In the genomic region with DNA sequence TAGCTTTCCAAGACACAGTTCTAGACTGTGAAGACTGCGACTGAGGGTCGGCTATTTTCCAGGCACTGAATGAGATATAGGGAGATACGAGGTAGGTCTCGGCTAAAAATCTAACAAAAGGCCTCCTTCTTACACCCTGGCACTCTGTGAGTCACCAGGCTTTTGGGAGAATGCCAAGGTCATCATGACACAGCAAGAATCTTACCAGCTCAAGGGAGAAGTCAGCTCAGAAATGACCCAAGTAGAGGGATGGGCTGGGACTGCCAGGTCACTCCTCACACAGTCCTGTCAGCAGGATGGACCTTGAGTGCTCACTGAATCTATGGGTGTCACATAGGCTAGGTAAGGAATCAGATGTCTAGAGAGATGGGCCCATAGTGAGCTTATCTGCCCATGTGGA, we compare ENCODE assay signal across 8 mouse cellular contexts. TPM values are rescaled to one million over a fixed set of nuclear protein-coding genes. Genes with fewer than 3 reads are reported as not detected.
DNase-seq lines count a peak whose midpoint lies in the region; ATAC-seq and TF ChIP-seq lines count a peak whose summit lies in the region.

No protein-coding gene starts in this region.

- H3K9me3 ChIP-seq in midbrain, embryonic 11.5 days (ENCODE audit: control insufficient read depth, low read length), result no peaks in the 10 kb centered on the region

- TF ChIP-seq POLR2A in cerebellum, adult 2 months (IDR thresholded peaks at IDR 0.05; ENCODE audit: borderline replicate concordance, insufficient read depth, low read length), result no peak
- no peak for TF ChIP-seq POLR2A in bone marrow macrophage, adult 2 months (IDR thresholded peaks at IDR 0.05; ENCODE audit: borderline replicate concordance, low read depth, low read length)

- peaks cover 3% of the 10 kb centered on the region; the same call in 1 of the 2 replicates for H3K4me1 ChIP-seq in cerebellum, adult 2 months (ENCODE audit: control insufficient read depth, insufficient read depth, low read length)
- H3K4me1 ChIP-seq in bone marrow macrophage, adult 2 months (ENCODE audit: control insufficient read depth, insufficient read depth, low read length), result peaks cover 25% of the 10 kb centered on the region
- H3K4me1 ChIP-seq in midbrain, embryonic 11.5 days (ENCODE audit: control insufficient read depth, insufficient read depth, low read length), result peaks cover under 1% of the 10 kb centered on the region; the same call in 1 of the 2 replicates

- H3K27me3 ChIP-seq in cerebellum, adult 2 months (ENCODE audit: control insufficient read depth, insufficient read depth, low read length), result no peaks in the 10 kb centered on the region
- H3K27me3 ChIP-seq in midbrain, embryonic 11.5 days (ENCODE audit: control insufficient read depth, insufficient read depth, low read length), result no peaks in the 10 kb centered on the region

- H3K27ac ChIP-seq in cerebellum, adult 2 months (ENCODE audit: insufficient read depth, low read length), result 0 out of 2 replicates have a peak overlapping the region, but pooled peaks have one; percentile 39
- peak overlapping the region; percentile 87 for H3K27ac ChIP-seq in bone marrow macrophage, adult 2 months (ENCODE audit: insufficient read depth, low read depth, low read length)
- no peak overlapping the region for H3K27ac ChIP-seq in midbrain, embryonic 11.5 days (ENCODE audit: low read depth, low read length)

- H3K36me3 ChIP-seq in midbrain, embryonic 11.5 days (ENCODE audit: control insufficient read depth, insufficient read depth, low read length), result no peaks in the 10 kb centered on the region

- 63% methylated on average over 4 of the region's 4 CpGs for WGBS in cerebellum, adult 2 months
- 84% methylated on average over 4 of the region's 4 CpGs for WGBS in midbrain, embryonic 11.5 days

- no peak overlapping the region for H3K4me3 ChIP-seq in cerebellum, adult 2 months (replicated peaks; ENCODE audit: insufficient read depth, low read depth, low read length)
- H3K4me3 ChIP-seq in bone marrow macrophage, adult 2 months (ENCODE audit: insufficient read depth, low read length), result peak overlapping the region; percentile 45
- H3K4me3 ChIP-seq in midbrain, embryonic 11.5 days (ENCODE audit: low read depth, low read length), result no peak overlapping the region

- ATAC-seq in megakaryocyte progenitor cell, adult 5-6 weeks (replicated peaks; ENCODE audit: poor library complexity), result peak; percentile 30
- no peak for ATAC-seq in midbrain, embryonic 11.5 days (ENCODE audit: low FRiP score)
- no peak for ATAC-seq in activated CD4-positive, CD25-positive, alpha-beta regulatory T cell, adult 4 months

- H3K9ac ChIP-seq in midbrain, embryonic 11.5 days (ENCODE audit: low read length), result no peak overlapping the region

- no peak for TF ChIP-seq CTCF in cerebellum, adult 2 months (IDR thresholded peaks at IDR 0.05; ENCODE audit: borderline replicate concordance, insufficient read depth, low read depth, low read length)
- TF ChIP-seq CTCF in bone marrow macrophage, adult 2 months (IDR thresholded peaks at IDR 0.05; ENCODE audit: low read depth, low read length), result no peak

- peak in 1 of 2 experiments; percentile 27 for DNase-seq in cerebellum, adult 2 months
- DNase-seq in cerebellum, adult 11 months, result no peak
- peak; percentile 46 for DNase-seq in kidney, adult 9 months
- no peak for DNase-seq in midbrain, embryonic 11.5 days (ENCODE audit: low spot score, missing footprints)
- DNase-seq in neural tube, embryonic 10.5 days (ENCODE audit: extremely low spot score, low spot score), result no peak

- no peak overlapping the region for H3K4me2 ChIP-seq in midbrain, embryonic 11.5 days

RNA-seq across cellular contexts. Expression of a gene that starts 3.8 kb away (rescaled TPM):
- 64.7 and 65.4 TPM in 2 replicates for polyA plus RNA-seq in cerebellum, adult 2 months (2012; rRNA removed)
- polyA plus RNA-seq in bone marrow macrophage, adult 2 months (2012; ENCODE audit: insufficient read depth, insufficient read length, missing spikeins), result 156 and 180 TPM in 2 replicates
- total RNA-seq in megakaryocyte progenitor cell, adult 5-6 weeks (2015), result 174 and 188 TPM in 2 replicates
- total RNA-seq in megakaryocyte progenitor cell, adult 5-6 weeks (2017), result 104 and 109 TPM in 2 replicates
- polyA plus RNA-seq in midbrain, embryonic 11.5 days (2014; fragmentation: Nextera tagmentation; extraction: Ambion mirVana), result 56.2 and 56.4 TPM in 2 replicates
- polyA plus RNA-seq in activated CD4-positive, CD25-positive, alpha-beta regulatory T cell, adult 4 months (2017; shearing (Covaris generic)), result 10 to 100 TPM; 31.7 to 37.7 TPM

RNA-seq across cellular contexts. Expression of a gene that starts 32.1 kb away (rescaled TPM):
- 22.3 TPM in 2 replicates for polyA plus RNA-seq in cerebellum, adult 2 months (2012; rRNA removed)
- 28.4 and 34.5 TPM in 2 replicates for polyA plus RNA-seq in bone marrow macrophage, adult 2 months (2012; ENCODE audit: insufficient read depth, insufficient read length, missing spikeins)
- total RNA-seq in megakaryocyte progenitor cell, adult 5-6 weeks (2015), result 9.8 and 12.5 TPM in 2 replicates
- total RNA-seq in megakaryocyte progenitor cell, adult 5-6 weeks (2017), result 22.8 and 53.0 TPM in 2 replicates
- polyA plus RNA-seq in midbrain, embryonic 11.5 days (2014; fragmentation: Nextera tagmentation; extraction: Ambion mirVana), result 22.8 and 24.8 TPM in 2 replicates
- 10 to 100 TPM; 35.4 to 38.5 TPM for polyA plus RNA-seq in activated CD4-positive, CD25-positive, alpha-beta regulatory T cell, adult 4 months (2017; shearing (Covaris generic))

RNA-seq across cellular contexts. Expression of a gene that starts 32.1 kb away (rescaled TPM):
- polyA plus RNA-seq in cerebellum, adult 2 months (2012; rRNA removed), result 31.8 and 36.0 TPM in 2 replicates
- polyA plus RNA-seq in bone marrow macrophage, adult 2 months (2012; ENCODE audit: insufficient read depth, insufficient read length, missing spikeins), result 22.2 and 26.8 TPM in 2 replicates
- 14.0 and 14.5 TPM in 2 replicates for total RNA-seq in megakaryocyte progenitor cell, adult 5-6 weeks (2015)
- total RNA-seq in megakaryocyte progenitor cell, adult 5-6 weeks (2017), result 10.0 and 22.1 TPM in 2 replicates
- polyA plus RNA-seq in midbrain, embryonic 11.5 days (2014; fragmentation: Nextera tagmentation; extraction: Ambion mirVana), result 26.2 and 27.3 TPM in 2 replicates
- polyA plus RNA-seq in activated CD4-positive, CD25-positive, alpha-beta regulatory T cell, adult 4 months (2017; shearing (Covaris generic)), result 10 to 100 TPM; 17.6 to 27.2 TPM

RNA-seq across cellular contexts. Expression of a gene that starts 52.0 kb away (rescaled TPM):
- polyA plus RNA-seq in cerebellum, adult 2 months (2012; rRNA removed), result 4.2 and 4.7 TPM in 2 replicates
- polyA plus RNA-seq in bone marrow macrophage, adult 2 months (2012; ENCODE audit: insufficient read depth, insufficient read length, missing spikeins), result 13.5 and 15.2 TPM in 2 replicates
- total RNA-seq in megakaryocyte progenitor cell, adult 5-6 weeks (2015), result 31.1 and 39.3 TPM in 2 replicates
- 12.8 and 13.9 TPM in 2 replicates for total RNA-seq in megakaryocyte progenitor cell, adult 5-6 weeks (2017)
- 8.5 and 9.0 TPM in 2 replicates for polyA plus RNA-seq in midbrain, embryonic 11.5 days (2014; fragmentation: Nextera tagmentation; extraction: Ambion mirVana)
- 10 to 100 TPM; 22.4 to 34.2 TPM for polyA plus RNA-seq in activated CD4-positive, CD25-positive, alpha-beta regulatory T cell, adult 4 months (2017; shearing (Covaris generic))

RNA-seq across cellular contexts. Expression of a gene that starts 52.2 kb away (rescaled TPM):
- 82.0 and 85.3 TPM in 2 replicates for polyA plus RNA-seq in cerebellum, adult 2 months (2012; rRNA removed)
- polyA plus RNA-seq in bone marrow macrophage, adult 2 months (2012; ENCODE audit: insufficient read depth, insufficient read length, missing spikeins), result 20.5 and 23.7 TPM in 2 replicates
- total RNA-seq in megakaryocyte progenitor cell, adult 5-6 weeks (2015), result 35.6 and 39.9 TPM in 2 replicates
- total RNA-seq in megakaryocyte progenitor cell, adult 5-6 weeks (2017), result 11.9 and 21.2 TPM in 2 replicates
- polyA plus RNA-seq in midbrain, embryonic 11.5 days (2014; fragmentation: Nextera tagmentation; extraction: Ambion mirVana), result 74.3 and 76.5 TPM in 2 replicates
- polyA plus RNA-seq in activated CD4-positive, CD25-positive, alpha-beta regulatory T cell, adult 4 months (2017; shearing (Covaris generic)), result 10 to 100 TPM; 57.4 to 70.9 TPM
